Mouse (Mus musculus): ENCODE measurements at regions not wholly inside any gene's neighbourhood (a gene's known extent, or its start where the extent isn't known, plus 50 kb on each side); places are given as distances from the start of the nearest gene placed in this dataset.

DNA sequence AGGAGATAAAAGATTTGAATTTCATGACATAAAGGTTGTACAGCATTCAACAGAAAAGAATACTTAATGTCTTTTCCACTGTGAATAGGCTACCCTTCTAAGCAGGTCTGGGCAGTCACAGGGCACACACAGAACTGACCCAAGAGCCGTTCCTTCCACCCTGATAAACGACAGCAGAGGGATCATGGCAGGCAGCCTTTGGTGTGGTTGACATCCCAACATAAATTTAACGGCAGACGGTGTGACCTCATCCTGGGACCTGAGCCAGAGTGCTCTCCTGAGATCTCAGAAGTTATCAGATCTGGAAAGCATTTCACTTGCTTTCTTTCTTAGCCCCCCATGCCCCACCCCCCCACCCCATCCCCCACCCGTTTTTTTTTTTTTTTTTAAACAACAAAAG is 290.1 kb downstream of the Sox4 start:
- Histone ChIP-seq H3K4me1 (ENCODE audit: control insufficient read depth, insufficient read depth, low read length) (peaks cover 44% of the 10 kb centered on the region), H3K4me2 (ENCODE audit: low read depth, low read length) (no peak overlapping the region), H3K4me3 (ENCODE audit: low read depth, low read length) (no peak overlapping the region), H3K27me3 (replicated peaks; ENCODE audit: control insufficient read depth, insufficient read depth, low read length) (no peaks in the 10 kb centered on the region), H3K9me3 (ENCODE audit: control insufficient read depth, low read length) (no peaks in the 10 kb centered on the region), H3K27ac (replicated peaks; ENCODE audit: low read depth, low read length) (no peak overlapping the region), H3K9ac (ENCODE audit: low read depth, low read length) (no peak overlapping the region), H3K36me3 (ENCODE audit: control insufficient read depth, insufficient read depth, low read length) (peaks cover 6% of the 10 kb centered on the region; the same call in 1 of the 2 replicates)
- WGBS = 17% methylated on average over 5 of the region's 5 CpGs
- ATAC-seq (ENCODE audit: low read depth) = no peak
- DNase-seq (ENCODE audit: low spot score) = peak; percentile 69

DNA sequence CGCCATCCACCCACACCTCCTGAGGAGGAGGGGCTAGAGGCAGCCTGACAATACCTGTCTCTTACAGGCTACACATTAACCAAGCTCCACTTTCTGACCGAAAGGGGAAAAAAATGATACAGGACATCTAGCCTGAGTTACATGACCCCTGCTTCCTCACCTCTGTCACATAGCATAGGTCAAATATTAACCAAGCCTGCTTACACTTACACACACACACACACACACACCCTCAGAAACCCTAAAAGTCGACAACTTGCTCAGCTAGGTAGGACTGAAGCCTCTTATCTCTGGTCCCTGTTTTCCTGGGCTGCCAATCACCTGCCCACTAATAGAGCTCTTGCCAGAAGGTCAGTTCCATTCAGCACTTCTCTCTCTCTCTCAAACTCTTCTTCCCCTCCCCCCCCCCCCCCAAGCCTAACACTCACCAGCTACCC is 291.2 kb downstream of the Sox4 start:
- H3K27ac ChIP-seq (replicated peaks; ENCODE audit: low read depth, low read length) = no peak overlapping the region
- no peak overlapping the region for H3K4me2 ChIP-seq (ENCODE audit: low read depth, low read length)
- no peaks in the 10 kb centered on the region for H3K27me3 ChIP-seq (replicated peaks; ENCODE audit: control insufficient read depth, insufficient read depth, low read length)
- peaks cover 40% of the 10 kb centered on the region for H3K4me1 ChIP-seq (ENCODE audit: control insufficient read depth, insufficient read depth, low read length)
- no peak overlapping the region for H3K9ac ChIP-seq (ENCODE audit: low read depth, low read length)
- H3K4me3 ChIP-seq (ENCODE audit: low read depth, low read length) = no peak overlapping the region
- H3K36me3 ChIP-seq (ENCODE audit: control insufficient read depth, insufficient read depth, low read length) = no peaks in the 10 kb centered on the region
- ATAC-seq (ENCODE audit: low read depth) (no peak), DNase-seq (ENCODE audit: low spot score) (no peak)
- H3K9me3 ChIP-seq (ENCODE audit: control insufficient read depth, low read length) = no peaks in the 10 kb centered on the region
- WGBS = 78% methylated on average over 3 of the region's 3 CpGs

DNA sequence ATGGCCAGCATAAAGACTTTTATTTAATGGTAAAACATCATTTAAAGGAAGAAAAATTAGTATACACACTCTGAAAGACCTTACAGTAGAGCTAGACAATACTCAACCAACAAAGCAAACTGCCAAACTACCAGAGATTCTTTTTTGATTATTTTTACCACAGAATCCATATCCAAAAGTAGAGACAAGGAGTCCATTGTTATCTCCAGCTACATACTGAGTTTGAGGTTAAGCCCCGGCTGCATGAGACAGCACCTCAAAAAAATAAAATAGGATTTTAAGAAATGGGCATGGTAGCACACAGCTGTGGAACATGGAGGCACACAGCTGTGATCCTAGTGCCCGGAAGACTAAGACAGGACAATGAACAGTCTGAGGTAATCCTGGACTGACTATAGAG is 293.4 kb downstream of the Sox4 start:
- DNase-seq (ENCODE audit: low spot score) (no peak), ATAC-seq (ENCODE audit: low read depth) (no peak)
- Histone ChIP-seq H3K36me3 (ENCODE audit: control insufficient read depth, insufficient read depth, low read length) (no peaks in the 10 kb centered on the region), H3K9me3 (ENCODE audit: control insufficient read depth, low read length) (no peaks in the 10 kb centered on the region), H3K4me3 (ENCODE audit: low read depth, low read length) (no peak overlapping the region), H3K27ac (replicated peaks; ENCODE audit: low read depth, low read length) (no peak overlapping the region), H3K9ac (ENCODE audit: low read depth, low read length) (no peak overlapping the region), H3K27me3 (replicated peaks; ENCODE audit: control insufficient read depth, insufficient read depth, low read length) (no peaks in the 10 kb centered on the region), H3K4me2 (ENCODE audit: low read depth, low read length) (no peak overlapping the region), H3K4me1 (ENCODE audit: control insufficient read depth, insufficient read depth, low read length) (peaks cover 30% of the 10 kb centered on the region)
- WGBS = 72% methylated on average over 2 of the region's 2 CpGs

DNA sequence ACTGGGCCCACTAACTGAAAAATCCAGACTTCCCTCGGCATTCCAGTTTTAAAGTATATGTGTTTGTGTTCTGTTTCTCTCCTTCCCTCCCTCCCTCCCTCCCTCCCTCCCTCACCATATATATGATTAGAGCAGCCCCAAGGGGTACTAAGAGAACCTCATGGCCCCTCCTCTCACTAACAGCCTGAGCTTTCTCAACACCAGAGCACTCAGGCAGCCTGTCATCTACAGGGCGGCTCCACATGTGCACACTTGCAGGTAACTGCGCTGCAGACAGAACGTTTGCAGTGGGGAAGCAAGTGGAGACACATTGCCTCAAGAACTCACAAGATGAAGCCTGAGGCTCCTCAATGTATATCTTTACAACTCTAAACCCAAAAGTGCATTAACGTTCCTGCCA is 294.9 kb downstream of the Sox4 start:
- peak; percentile 93 for ATAC-seq (ENCODE audit: low read depth)
- no peak overlapping the region for H3K27ac ChIP-seq (replicated peaks; ENCODE audit: low read depth, low read length)

DNA sequence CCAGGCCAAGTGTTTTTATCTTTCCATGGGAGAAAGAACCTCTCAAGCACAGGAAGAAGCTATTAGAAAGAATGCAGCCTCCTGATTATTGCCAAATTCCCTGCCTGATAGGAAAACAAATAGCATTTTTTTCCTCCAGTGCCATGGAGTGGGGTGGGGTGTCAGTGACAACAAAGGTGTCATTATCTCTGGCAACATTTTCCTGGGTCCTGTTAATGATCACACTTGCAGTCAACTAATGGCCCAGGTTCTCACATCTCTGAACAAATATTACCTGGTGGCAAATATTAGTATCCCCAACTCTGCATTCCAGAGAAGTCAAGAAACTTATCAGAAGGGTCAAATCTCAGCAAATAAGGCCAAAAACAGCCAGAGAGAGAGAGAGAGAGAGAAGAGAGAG is 298.6 kb downstream of the Sox4 start:
- Histone ChIP-seq H3K4me3 (ENCODE audit: low read depth, low read length) (no peak overlapping the region), H3K4me1 (ENCODE audit: control insufficient read depth, insufficient read depth, low read length) (peaks cover 21% of the 10 kb centered on the region), H3K4me2 (ENCODE audit: low read depth, low read length) (no peak overlapping the region), H3K9ac (ENCODE audit: low read depth, low read length) (no peak overlapping the region), H3K27ac (replicated peaks; ENCODE audit: low read depth, low read length) (no peak overlapping the region), H3K9me3 (ENCODE audit: control insufficient read depth, low read length) (no peaks in the 10 kb centered on the region), H3K36me3 (ENCODE audit: control insufficient read depth, insufficient read depth, low read length) (no peaks in the 10 kb centered on the region), H3K27me3 (replicated peaks; ENCODE audit: control insufficient read depth, insufficient read depth, low read length) (no peaks in the 10 kb centered on the region)
- DNase-seq (ENCODE audit: low spot score) (no peak), ATAC-seq (ENCODE audit: low read depth) (no peak)

More for the DNA sequence above, 294.9 kb downstream of the Sox4 start:
- Histone ChIP-seq H3K9ac (ENCODE audit: low read depth, low read length) (no peak overlapping the region), H3K27me3 (replicated peaks; ENCODE audit: control insufficient read depth, insufficient read depth, low read length) (no peaks in the 10 kb centered on the region), H3K36me3 (ENCODE audit: control insufficient read depth, insufficient read depth, low read length) (no peaks in the 10 kb centered on the region), H3K4me3 (ENCODE audit: low read depth, low read length) (no peak overlapping the region), H3K9me3 (ENCODE audit: control insufficient read depth, low read length) (no peaks in the 10 kb centered on the region), H3K4me2 (ENCODE audit: low read depth, low read length) (no peak overlapping the region), H3K4me1 (ENCODE audit: control insufficient read depth, insufficient read depth, low read length) (peaks cover 16% of the 10 kb centered on the region)
- WGBS = 51% methylated on average over 5 of the region's 5 CpGs
- DNase-seq (ENCODE audit: low spot score) = peak; percentile 87

DNA sequence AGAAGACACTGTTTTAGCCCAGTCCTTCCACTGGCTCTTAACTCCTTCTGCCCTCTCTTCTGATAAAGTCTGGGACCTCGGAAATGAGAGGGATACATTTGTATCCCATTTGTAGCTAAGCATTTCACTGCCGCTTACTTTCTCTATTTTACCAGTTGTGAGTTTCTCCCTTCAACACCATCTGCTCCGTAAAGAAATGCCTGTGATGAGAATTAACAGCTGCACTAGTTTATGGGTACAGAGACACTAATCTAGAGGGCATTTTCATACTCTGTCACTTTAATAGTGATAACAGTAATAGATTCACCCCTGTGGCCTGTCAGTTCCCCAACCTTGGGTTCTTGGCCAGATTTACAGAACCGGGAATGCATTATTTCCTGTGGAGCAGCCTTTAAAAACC is 300.2 kb downstream of the Sox4 start:
- H3K4me1 ChIP-seq (ENCODE audit: control insufficient read depth, insufficient read depth, low read length) = peaks cover 12% of the 10 kb centered on the region
- ATAC-seq (ENCODE audit: low read depth) (no peak), DNase-seq (ENCODE audit: low spot score) (no peak)
- 0 out of 2 replicates have a peak, but pooled peaks cover 2% of the 10 kb centered on the region for H3K36me3 ChIP-seq (ENCODE audit: control insufficient read depth, insufficient read depth, low read length)
- no peak overlapping the region for H3K27ac ChIP-seq (replicated peaks; ENCODE audit: low read depth, low read length)
- no peaks in the 10 kb centered on the region for H3K27me3 ChIP-seq (replicated peaks; ENCODE audit: control insufficient read depth, insufficient read depth, low read length)
- no peak overlapping the region for H3K9ac ChIP-seq (ENCODE audit: low read depth, low read length)
- WGBS = 73% methylated on average over 4 of the region's 4 CpGs
- H3K4me2 ChIP-seq (ENCODE audit: low read depth, low read length) = no peak overlapping the region
- H3K4me3 ChIP-seq (ENCODE audit: low read depth, low read length) = no peak overlapping the region
- no peaks in the 10 kb centered on the region for H3K9me3 ChIP-seq (ENCODE audit: control insufficient read depth, low read length)

DNA sequence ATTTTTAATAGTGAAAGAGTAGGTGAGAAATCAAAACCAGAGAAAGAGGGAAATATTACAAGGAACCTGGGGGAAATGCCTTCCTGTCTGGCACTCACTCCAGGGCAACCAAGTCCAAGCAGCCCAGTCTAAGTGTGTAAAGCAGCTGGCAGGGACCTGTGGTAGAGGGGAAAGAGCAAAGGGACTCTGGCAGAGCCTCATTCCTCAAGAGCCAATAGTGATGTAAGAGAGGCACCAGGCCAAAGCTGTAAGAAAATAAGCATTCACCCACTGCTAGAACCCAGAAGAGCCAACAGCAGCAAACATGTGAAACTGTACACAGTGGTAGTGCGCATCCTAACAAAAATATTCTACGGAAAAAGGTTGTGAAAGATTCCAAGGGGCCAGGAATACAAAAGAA is 301.7 kb downstream of the Sox4 start:
- Histone ChIP-seq H3K4me1 (ENCODE audit: control insufficient read depth, insufficient read depth, low read length) (peaks cover 12% of the 10 kb centered on the region), H3K27me3 (replicated peaks; ENCODE audit: control insufficient read depth, insufficient read depth, low read length) (no peaks in the 10 kb centered on the region), H3K27ac (replicated peaks; ENCODE audit: low read depth, low read length) (peak overlapping the region; percentile 35), H3K4me3 (ENCODE audit: low read depth, low read length) (no peak overlapping the region), H3K9ac (ENCODE audit: low read depth, low read length) (no peak overlapping the region), H3K9me3 (ENCODE audit: control insufficient read depth, low read length) (no peaks in the 10 kb centered on the region), H3K4me2 (ENCODE audit: low read depth, low read length) (no peak overlapping the region), H3K36me3 (ENCODE audit: control insufficient read depth, insufficient read depth, low read length) (0 out of 2 replicates have a peak, but pooled peaks cover 4% of the 10 kb centered on the region)
- ATAC-seq (ENCODE audit: low read depth) (peak; percentile 60; the same call in 1 of the 2 replicates), DNase-seq (ENCODE audit: low spot score) (no peak)
- 66% methylated on average over 2 of the region's 2 CpGs for WGBS

DNA sequence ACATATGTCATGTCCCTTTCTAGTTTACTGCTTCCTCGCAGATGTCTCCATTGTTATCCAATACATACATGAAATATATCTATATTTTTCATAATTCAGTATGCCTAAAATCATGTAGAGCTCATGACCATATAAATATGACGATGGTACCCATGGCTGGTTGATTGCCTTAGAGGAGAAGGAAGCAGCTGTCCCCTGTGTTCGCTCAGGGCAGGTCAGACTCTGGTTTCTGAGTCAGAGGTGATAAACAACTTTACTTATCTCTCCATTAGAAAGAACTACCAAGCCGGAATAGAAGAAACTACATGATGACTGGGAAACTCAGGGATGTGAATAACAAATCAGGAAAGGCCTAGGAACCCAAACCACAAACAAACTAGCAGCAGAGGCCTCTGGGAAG is 307.6 kb downstream of the Sox4 start:
- ATAC-seq (ENCODE audit: low read depth) (no peak), DNase-seq (ENCODE audit: low spot score) (no peak)
- H3K4me3 ChIP-seq (ENCODE audit: low read depth, low read length) = no peak overlapping the region
- 88% methylated on average over 4 of the region's 4 CpGs for WGBS
- H3K36me3 ChIP-seq (ENCODE audit: control insufficient read depth, insufficient read depth, low read length) = 0 out of 2 replicates have a peak, but pooled peaks cover 4% of the 10 kb centered on the region
- H3K4me2 ChIP-seq (ENCODE audit: low read depth, low read length) = no peak overlapping the region
- H3K27ac ChIP-seq (replicated peaks; ENCODE audit: low read depth, low read length) = no peak overlapping the region
- H3K27me3 ChIP-seq (replicated peaks; ENCODE audit: control insufficient read depth, insufficient read depth, low read length) = no peaks in the 10 kb centered on the region
- H3K9ac ChIP-seq (ENCODE audit: low read depth, low read length) = no peak overlapping the region
- H3K4me1 ChIP-seq (ENCODE audit: control insufficient read depth, insufficient read depth, low read length) = peaks cover 11% of the 10 kb centered on the region; the same call in 1 of the 2 replicates
- no peaks in the 10 kb centered on the region for H3K9me3 ChIP-seq (ENCODE audit: control insufficient read depth, low read length)

DNA sequence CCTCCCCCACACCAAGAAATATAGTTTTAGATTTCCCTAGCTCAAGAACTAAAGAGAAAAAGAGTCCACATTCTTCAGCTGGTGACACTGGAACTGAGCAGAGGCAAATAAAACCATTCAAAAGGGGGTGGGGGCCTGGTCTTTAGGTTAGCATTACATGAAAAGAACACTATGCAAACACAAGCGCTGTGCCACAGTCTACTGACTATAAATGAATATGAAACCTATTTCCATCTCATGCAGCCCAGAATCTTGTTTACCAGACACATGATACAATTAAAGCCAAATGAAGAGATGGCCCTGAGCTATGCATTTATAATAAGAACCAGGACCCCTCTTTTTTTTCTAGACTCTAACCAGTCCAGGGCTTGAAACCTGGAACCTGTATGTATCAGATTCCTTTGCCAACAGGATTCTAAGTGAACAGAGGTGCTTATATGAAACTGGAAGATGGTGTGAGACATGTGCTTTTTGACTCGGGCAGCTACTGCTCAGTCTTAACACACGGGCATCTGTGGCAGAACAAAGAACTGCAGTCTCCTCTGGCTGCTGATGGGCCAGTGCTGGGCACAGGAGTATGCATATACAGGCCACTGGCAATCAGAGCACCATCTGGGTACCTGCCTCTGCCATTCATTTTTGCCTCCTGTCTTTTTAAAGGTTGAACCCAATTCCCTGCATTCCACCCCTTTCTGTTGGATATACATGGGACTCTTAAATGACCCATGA is 308.5 kb downstream of the Sox4 start:
- Histone ChIP-seq H3K36me3 (ENCODE audit: control insufficient read depth, insufficient read depth, low read length) (0 out of 2 replicates have a peak, but pooled peaks cover 4% of the 10 kb centered on the region), H3K4me2 (ENCODE audit: low read depth, low read length) (no peak overlapping the region), H3K4me3 (ENCODE audit: low read depth, low read length) (no peak overlapping the region), H3K27me3 (replicated peaks; ENCODE audit: control insufficient read depth, insufficient read depth, low read length) (no peaks in the 10 kb centered on the region), H3K9ac (ENCODE audit: low read depth, low read length) (no peak overlapping the region), H3K27ac (replicated peaks; ENCODE audit: low read depth, low read length) (no peak overlapping the region; the same call in 1 of the 2 replicates), H3K9me3 (ENCODE audit: control insufficient read depth, low read length) (no peaks in the 10 kb centered on the region), H3K4me1 (ENCODE audit: control insufficient read depth, insufficient read depth, low read length) (peaks cover 16% of the 10 kb centered on the region; the same call in 1 of the 2 replicates)
- DNase-seq (ENCODE audit: low spot score) (no peak), ATAC-seq (ENCODE audit: low read depth) (peak; percentile 79)
- WGBS = 41% methylated on average over 3 of the region's 3 CpGs

Data from embryonic facial prominence, embryonic 14.5 days (tissue).